Mouse (Mus musculus) kidney, postnatal 0 days (tissue): ENCODE measurements around the gene Sit1. TPM values are rescaled to one million over a fixed set of nuclear protein-coding genes. Genes with fewer than 3 reads are reported as not detected.
A peak's percentile ranks its signal among the peaks of the same experiment; 100 is the strongest.

ENCODE experiments used
- ATAC-seq: fragments of 200-750 bp; cut with Nextera tagmentation; replicated peaks from 2 replicates; pipeline ENCODE4 v1.8.0; 2017; ENCODE audit warnings: low read depth, moderate number of reproducible peaks, moderate TSS enrichment, moderate library complexity; ENCODE audit not compliant: low FRiP score
- DNase-seq: peaks from one replicate; pipeline ENCODE4 v3.0.0-alpha.2; 2016; ENCODE audit warnings: low spot score
- H3K27ac ChIP-seq: fragments of 300-500 bp; sonication (generic); 2 replicates; pipeline ENCODE4 v1.5.1; 2014; ENCODE audit warnings: mild to moderate bottlenecking
- H3K27me3 ChIP-seq: fragments of 300-500 bp; sonication (generic); 2 replicates; pipeline ENCODE4 v1.6.1; 2014; ENCODE audit warnings: low read length, mixed read lengths; ENCODE audit not compliant: insufficient read depth
- H3K36me3 ChIP-seq: fragments of 300-500 bp; sonication (generic); 2 replicates; pipeline ENCODE4 v1.6.1; 2014; ENCODE audit warnings: low read length, mixed read lengths; ENCODE audit not compliant: insufficient read depth
- H3K4me1 ChIP-seq: fragments of 300-500 bp; sonication (generic); replicated peaks from 2 replicates; pipeline ENCODE4 v1.6.1; 2014; ENCODE audit warnings: antibody characterized with exemption, low read length, mixed read lengths; ENCODE audit not compliant: insufficient read depth
- H3K4me2 ChIP-seq: fragments of 300-500 bp; sonication (generic); 2 replicates; pipeline ENCODE4 v1.6.1; 2014; ENCODE audit warnings: mild to moderate bottlenecking, low read length, moderate library complexity, mixed read lengths
- H3K4me3 ChIP-seq: fragments of 300-500 bp; sonication (generic); replicated peaks from 2 replicates; pipeline ENCODE4 v1.5.1; 2014; ENCODE audit warnings: low read depth, low read length
- H3K9ac ChIP-seq: fragments of 300-500 bp; sonication (generic); 2 replicates; pipeline ENCODE4 v1.6.1; 2014; ENCODE audit warnings: low read depth, low read length
- H3K9me3 ChIP-seq: fragments of 300-500 bp; sonication (generic); replicated peaks from 2 replicates; pipeline ENCODE4 v1.6.1; 2016; ENCODE audit warnings: low read length, inconsistent platforms, mixed read lengths
- CTCF ChIP-seq: IDR thresholded peaks from 2 replicates; pipeline ENCODE4 v1.5.1; 2016; ENCODE audit warnings: antibody characterized with exemption, low read depth, mild to moderate bottlenecking, moderate library complexity
- WGBS: fragments of 180-500 bp; shearing (Covaris S2); extraction: QIAGEN DNeasy Blood & Tissue Kit; methylation state at CpG from one replicate; pipeline ENCODE4 v1.1.7; 2014; 5-methylcytosine and 5-hydroxymethylcytosine counted together
- polyA plus RNA-seq: library from polyadenylated mRNA; unstranded; fragments of >200 nt; fragmentation: Nextera tagmentation; extraction: Ambion mirVana; gene quantifications from 2 replicates; pipeline ENCODE4 v1.2.1, GENCODE M21; 2015

Sit1 gene
- polyA plus RNA-seq, 1 experiment from 2014 or later, result not detected

DNA sequence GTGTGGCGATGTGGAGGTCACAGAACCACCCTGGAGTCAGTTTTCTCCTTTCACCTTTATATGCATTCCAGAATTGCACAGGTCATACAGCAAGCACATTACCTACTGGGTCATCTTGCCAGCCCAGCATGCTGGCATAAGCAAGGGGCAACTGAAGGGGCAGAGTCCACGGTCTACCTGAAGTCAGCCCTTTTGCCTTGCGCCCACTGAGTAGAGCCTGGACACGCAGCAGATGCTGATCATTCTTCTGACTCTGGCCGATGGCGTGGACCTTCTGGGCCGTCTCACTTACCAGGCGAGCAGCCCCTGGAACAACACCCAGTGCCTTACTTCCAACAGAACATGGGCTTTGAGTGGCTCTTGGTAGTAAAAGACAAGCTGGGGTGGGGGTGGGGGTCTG lies 13.9 kb upstream of the Sit1 start:
- ATAC-seq, result no peak
- Histone ChIP-seq H3K27me3 (no peaks in the 10 kb centered on the region), H3K9me3 (no peaks in the 10 kb centered on the region), H3K27ac (peak overlapping the region; percentile 62), H3K36me3 (peaks cover 15% of the 10 kb centered on the region), H3K4me1 (peaks cover 10% of the 10 kb centered on the region; the same call in 1 of the 2 replicates), H3K4me3 (no peak overlapping the region), H3K9ac (no peak overlapping the region), H3K4me2 (no peak overlapping the region)
- TF ChIP-seq CTCF, result no peak
- DNase-seq, result no peak
- whole genome bisulfite sequencing, result 89% methylated on average over 8 of the region's 8 CpGs

DNA sequence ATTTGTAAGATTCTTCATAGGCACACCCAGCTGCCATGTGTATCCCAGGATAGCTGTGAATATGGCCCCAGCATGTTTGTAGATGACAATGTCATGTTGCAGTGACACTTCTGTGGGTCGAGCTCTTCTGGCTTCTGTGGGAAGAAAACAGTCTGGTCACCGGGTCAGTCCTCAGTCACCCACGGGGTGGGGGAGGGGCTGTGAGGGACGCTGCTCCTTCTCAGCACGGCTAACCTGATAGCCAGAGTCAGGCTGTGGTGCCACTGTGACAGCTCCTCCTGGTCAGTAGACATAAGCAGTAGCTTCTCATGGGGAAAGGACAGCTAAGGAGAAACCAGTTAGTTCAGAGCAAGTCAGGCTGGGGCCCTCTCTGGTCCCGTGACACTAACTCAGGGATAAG lies 13.1 kb upstream of the Sit1 start:
- no peak for ATAC-seq
- H3K9me3 ChIP-seq, result no peaks in the 10 kb centered on the region
- H3K27ac ChIP-seq, result no peak overlapping the region
- no peak overlapping the region for H3K4me2 ChIP-seq
- H3K4me1 ChIP-seq, result peaks cover 10% of the 10 kb centered on the region; the same call in 1 of the 2 replicates
- no peaks in the 10 kb centered on the region for H3K27me3 ChIP-seq
- WGBS, result 49% methylated on average over 6 of the region's 6 CpGs
- H3K36me3 ChIP-seq, result peaks cover 15% of the 10 kb centered on the region
- no peak overlapping the region for H3K4me3 ChIP-seq
- no peak for DNase-seq
- no peak for TF ChIP-seq CTCF
- no peak overlapping the region for H3K9ac ChIP-seq

DNA sequence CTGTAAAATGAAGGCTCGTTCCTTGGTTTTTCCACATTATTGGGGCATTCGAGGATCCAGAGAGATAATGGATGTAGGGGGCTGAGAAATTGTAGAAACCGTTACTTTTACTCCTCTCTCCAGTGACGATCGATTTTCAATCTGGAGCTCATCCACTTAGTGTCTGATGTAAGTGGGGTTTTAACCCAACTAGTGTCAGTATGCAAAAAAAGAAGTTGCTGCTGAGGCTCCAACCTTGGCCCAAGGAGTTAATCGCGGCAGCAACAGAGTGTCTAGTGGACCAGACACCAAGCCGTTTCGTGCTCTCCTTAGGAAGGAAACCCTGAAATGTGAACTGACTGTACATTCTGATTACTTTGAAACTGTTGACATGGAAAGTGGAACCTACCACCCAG lies 10.3 kb upstream of the Sit1 start:
- no peaks in the 10 kb centered on the region for H3K9me3 ChIP-seq
- H3K4me1 ChIP-seq, result peaks cover 10% of the 10 kb centered on the region; the same call in 1 of the 2 replicates
- peaks cover 15% of the 10 kb centered on the region for H3K36me3 ChIP-seq
- TF ChIP-seq CTCF, result no peak
- peak overlapping the region; percentile 71 for H3K27ac ChIP-seq
- DNase-seq (peak; percentile 44), ATAC-seq (no peak)
- peak overlapping the region; percentile 63 for H3K4me3 ChIP-seq
- WGBS, result 1% methylated on average over 9 of the region's 9 CpGs
- H3K4me2 ChIP-seq, result peak overlapping the region; percentile 63
- peak overlapping the region; percentile 56 for H3K9ac ChIP-seq
- H3K27me3 ChIP-seq, result no peaks in the 10 kb centered on the region

DNA sequence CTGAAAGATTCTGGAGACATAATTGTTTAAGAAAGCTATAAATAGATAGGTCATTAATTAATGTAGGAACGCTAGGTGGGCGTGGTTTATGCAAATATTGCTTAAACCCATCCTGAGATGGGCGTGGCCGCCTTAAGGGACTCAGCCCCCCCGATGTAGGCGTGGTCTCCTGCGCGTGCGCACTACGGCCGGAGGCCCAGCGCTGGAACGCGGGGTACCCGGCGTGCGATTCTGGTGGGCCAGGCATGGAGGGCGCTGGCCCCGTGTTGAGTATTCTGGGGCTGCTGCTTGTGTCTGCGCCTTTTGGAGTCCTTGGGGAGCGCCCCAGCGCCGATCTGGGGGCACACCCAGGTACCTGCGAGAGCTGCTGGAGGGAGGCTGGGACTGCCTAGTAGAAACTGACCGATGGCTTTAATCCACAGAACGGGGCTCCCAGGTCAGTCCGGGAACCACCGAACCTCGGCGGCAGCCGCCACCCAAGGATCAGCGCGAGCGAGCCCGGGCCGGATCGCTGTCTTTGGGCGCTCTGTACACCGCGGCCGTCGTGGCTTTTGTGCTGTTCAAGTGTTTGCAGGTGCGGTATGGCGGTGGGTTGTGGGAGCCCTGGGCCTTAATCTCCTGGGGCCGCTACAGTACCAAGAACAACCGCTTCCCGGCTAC lies 9.8 kb upstream of the Sit1 start:
- peaks cover 9% of the 10 kb centered on the region; the same call in 1 of the 2 replicates for H3K4me1 ChIP-seq
- H3K27ac ChIP-seq, result peak overlapping the region; percentile 71
- TF ChIP-seq CTCF, result peak; percentile 20; the same call in 1 of the 2 replicates
- no peaks in the 10 kb centered on the region for H3K9me3 ChIP-seq
- peak overlapping the region; percentile 56 for H3K9ac ChIP-seq
- peak overlapping the region; percentile 63 for H3K4me3 ChIP-seq
- peak overlapping the region; percentile 63 for H3K4me2 ChIP-seq
- H3K27me3 ChIP-seq, result no peaks in the 10 kb centered on the region
- WGBS, result under 1% methylated on average over 47 of the region's 47 CpGs
- H3K36me3 ChIP-seq, result peaks cover 15% of the 10 kb centered on the region
- ATAC-seq, result peak; percentile 80
- peak; percentile 96 for DNase-seq

DNA sequence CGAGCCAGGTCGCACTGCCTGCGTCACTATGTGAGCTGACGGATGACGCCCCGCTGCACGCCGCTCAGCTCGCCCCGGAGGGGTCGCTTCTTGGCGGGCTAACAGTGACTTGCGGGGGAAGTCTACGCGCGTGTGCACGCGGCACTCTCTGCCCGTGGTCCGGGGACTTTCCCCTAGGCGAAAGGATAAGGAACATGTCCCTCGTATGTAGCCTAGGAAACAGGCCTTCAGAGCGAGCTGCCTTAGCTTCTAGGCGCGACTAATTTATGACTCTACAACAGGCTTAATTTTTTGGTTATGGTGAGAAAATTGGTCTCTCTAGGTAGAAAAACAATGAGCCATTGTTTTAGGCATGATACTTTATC lies 9.3 kb upstream of the Sit1 start, which contains the start of gene Ccdc107:
Gene Ccdc107 (plus strand): TSS at position 80 of the 365 bp plus-strand sequence.
- H3K27ac ChIP-seq, result peak within 1 kb of the TSS; percentile 71
- peak within 1 kb of the TSS; percentile 63 for H3K4me3 ChIP-seq
- DNase-seq (peak; percentile 98), ATAC-seq (peak; percentile 96)
- peak within 1 kb of the TSS; percentile 63 for H3K4me2 ChIP-seq
- no peaks in the 10 kb centered on the region for H3K9me3 ChIP-seq
- TF ChIP-seq CTCF, result peak; percentile 28; the same call in 1 of the 2 replicates
- WGBS, result under 1% methylated on average over 25 of the region's 25 CpGs
- H3K9ac ChIP-seq, result peak within 1 kb of the TSS; percentile 56
- no peaks in the 10 kb centered on the region for H3K27me3 ChIP-seq
- 0 out of 2 replicates have a peak, but pooled peaks cover 4% of the 10 kb centered on the region for H3K4me1 ChIP-seq
- H3K36me3 ChIP-seq, result peaks cover 15% of the 10 kb centered on the region

DNA sequence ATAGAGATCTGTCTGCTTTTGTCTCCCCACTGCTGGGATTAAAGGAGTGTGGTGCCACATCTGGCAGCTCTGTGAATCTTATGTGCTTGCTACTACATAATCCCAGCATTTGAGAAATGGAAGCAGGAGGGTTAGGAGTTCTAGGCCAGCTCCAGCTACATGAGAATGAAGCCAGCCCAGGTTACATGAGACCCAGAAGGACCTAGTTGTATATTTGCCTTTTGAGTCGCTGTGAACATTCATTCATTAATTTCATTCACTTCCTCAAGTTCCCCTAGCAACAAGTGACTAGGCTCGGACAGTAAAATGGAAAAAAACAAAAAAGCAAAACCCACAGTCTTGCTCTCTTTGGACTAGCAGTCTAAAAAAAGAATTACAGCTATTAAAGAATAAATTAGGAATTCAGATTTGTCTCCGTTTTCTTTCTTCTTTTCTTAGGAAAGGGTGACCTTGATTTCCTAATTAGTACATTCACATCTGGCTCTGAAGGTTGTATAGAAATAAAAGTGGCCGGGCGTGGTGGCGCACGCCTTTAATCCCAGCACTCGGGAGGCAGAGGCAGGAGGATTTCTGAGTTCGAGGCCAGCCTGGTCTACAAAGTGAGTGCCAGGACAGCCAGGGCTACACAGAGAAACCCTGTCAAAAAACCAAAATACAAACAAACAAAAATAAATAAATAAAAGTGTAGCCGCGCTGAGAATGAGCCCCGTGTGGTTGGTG lies 8.7 kb upstream of the Sit1 start:
- Histone ChIP-seq H3K9me3 (no peaks in the 10 kb centered on the region), H3K36me3 (peaks cover 15% of the 10 kb centered on the region), H3K27me3 (no peaks in the 10 kb centered on the region), H3K4me1 (0 out of 2 replicates have a peak, but pooled peaks cover 3% of the 10 kb centered on the region), H3K4me3 (peak overlapping the region; percentile 63), H3K9ac (peak overlapping the region; percentile 56; the same call in 1 of the 2 replicates), H3K27ac (peak overlapping the region; percentile 71), H3K4me2 (peak overlapping the region; percentile 63)
- ATAC-seq, result no peak
- TF ChIP-seq CTCF, result no peak
- peak; percentile 57 for DNase-seq
- WGBS, result 45% methylated on average over 12 of the region's 12 CpGs
